Mouse (Mus musculus) T-cell, adult 2 months (primary cell): ENCODE measurements around the gene Sorbs1.
A peak's percentile ranks its signal among the peaks of the same experiment; 100 is the strongest.

Experiments used
- DNase-seq: peaks from one replicate; pipeline ENCODE4 v3.0.0; 2022; ENCODE audit warnings: low spot score

Gene Sorbs1

GRCm38 (mm10) chr19:40477445-40477941 lies 36.1 kb downstream of the Sorbs1 start:
- DNase-seq = peak; percentile 39

DNA sequence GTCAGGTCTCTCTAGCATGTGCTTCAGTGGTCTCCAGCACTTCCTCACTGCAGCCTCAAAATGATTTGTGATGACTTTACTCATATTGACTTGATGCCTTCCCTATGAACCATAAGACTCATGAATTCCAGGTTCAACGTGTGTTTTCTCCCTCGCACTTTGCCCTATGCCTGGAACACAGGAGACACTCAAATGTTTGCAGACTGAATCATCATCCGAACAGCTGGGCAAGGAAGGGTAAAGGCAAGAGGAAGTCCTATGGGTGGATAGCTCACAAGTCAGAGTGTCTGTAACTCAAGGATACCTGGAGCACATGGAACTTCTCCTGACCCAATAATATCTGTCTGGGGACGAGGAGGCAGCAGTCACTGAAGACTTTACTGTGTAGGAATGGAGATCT lies 37.1 kb downstream of the Sorbs1 start:
- no peak for DNase-seq

GRCm38 (mm10) chr19:40471526-40472245 lies 41.9 kb downstream of the Sorbs1 start:
- DNase-seq = no peak

GRCm38 (mm10) chr19:40469792-40470191 lies 43.8 kb downstream of the Sorbs1 start:
- no peak for DNase-seq

DNA sequence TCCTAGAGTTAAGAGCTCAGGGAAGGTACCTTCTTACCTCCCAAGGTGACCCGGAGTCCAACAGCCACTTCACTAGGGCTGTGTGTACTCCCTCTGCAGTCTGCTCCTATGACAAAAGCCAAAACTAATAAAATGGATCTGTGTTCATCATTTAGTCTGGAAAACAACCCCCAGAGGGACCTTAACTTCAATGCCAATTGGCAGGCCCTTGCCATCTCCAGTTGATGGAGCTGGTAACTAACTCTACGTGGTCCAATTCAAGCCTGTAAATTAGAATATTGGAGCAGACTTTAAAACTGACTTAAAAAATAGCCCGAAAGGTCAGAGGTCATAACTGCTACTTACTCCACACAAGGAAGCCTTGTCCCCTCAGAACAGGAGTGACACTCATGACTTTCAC lies 45.3 kb downstream of the Sorbs1 start:
- DNase-seq = no peak

- DNase-seq = no peak
Observed at GRCm38 (mm10) chr19:40467810-40468209, 45.8 kb downstream of the Sorbs1 start.

GRCm38 (mm10) chr19:40465339-40465738 lies 48.2 kb downstream of the Sorbs1 start:
- no peak for DNase-seq

GRCm38 (mm10) chr19:40464408-40464807 lies 49.2 kb downstream of the Sorbs1 start:
- no peak for DNase-seq

DNA sequence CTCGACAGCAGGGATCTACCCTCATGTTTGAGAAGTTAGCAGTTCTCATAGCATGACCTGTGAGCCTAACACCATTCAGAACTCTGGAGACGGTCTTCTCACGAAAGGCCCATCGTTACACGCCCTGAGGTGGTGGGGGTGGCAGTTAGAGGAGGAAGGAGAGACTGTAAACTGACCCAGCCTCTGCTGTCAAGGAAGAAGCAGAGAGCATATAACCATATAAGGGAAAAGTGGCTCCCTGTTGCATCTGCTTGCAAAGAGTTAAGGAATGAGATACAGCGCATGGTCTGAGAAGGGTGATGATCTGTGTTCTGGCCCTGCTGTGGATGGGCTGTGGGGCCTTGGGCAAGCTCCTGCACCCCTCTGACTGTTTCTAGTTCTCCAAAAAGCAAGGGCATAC lies 50.7 kb downstream of the Sorbs1 start:
- DNase-seq = no peak

- no peak for DNase-seq
Observed at GRCm38 (mm10) chr19:40462481-40462880, 51.1 kb downstream of the Sorbs1 start.

DNA sequence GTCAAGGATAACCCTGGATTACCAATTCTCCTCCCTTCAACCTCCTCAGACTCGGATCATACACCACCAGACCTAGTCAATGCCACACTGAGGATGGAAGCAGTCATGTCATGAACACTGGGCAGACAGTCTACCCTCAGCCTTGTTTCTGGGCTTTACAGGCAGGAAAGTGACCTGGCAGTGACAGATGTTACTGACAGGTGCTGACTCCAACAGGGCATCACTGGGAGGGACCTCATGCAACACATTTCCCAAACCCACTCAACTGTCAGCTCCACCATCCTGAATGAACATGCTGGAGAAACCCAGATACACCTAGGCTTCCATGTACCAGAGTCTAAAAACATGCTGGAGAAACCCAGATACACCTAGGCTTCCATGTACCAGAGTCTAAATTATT lies 51.9 kb downstream of the Sorbs1 start:
- no peak for DNase-seq

GRCm38 (mm10) chr19:40460854-40461490 lies 52.6 kb downstream of the Sorbs1 start:
- no peak for DNase-seq

DNA sequence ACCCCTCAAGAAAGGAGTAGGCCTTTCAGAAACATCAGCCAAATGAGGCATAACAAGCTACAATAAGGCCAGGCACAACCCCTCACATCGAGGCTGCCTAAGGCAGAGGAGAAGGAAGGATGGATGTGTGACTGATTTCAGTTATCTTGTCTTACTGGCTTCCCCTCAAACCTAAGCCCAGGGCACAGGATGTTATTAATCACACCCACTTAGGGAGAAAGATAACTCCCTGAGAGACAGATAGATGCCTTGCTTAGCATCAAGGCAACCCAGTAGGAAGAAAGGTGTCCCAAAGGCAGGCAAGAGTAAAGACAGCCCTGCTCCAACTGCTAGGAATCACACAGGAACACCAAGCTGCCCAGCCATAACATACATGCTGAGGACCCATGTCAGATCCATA lies 54.2 kb downstream of the Sorbs1 start:
- DNase-seq = no peak

DNA sequence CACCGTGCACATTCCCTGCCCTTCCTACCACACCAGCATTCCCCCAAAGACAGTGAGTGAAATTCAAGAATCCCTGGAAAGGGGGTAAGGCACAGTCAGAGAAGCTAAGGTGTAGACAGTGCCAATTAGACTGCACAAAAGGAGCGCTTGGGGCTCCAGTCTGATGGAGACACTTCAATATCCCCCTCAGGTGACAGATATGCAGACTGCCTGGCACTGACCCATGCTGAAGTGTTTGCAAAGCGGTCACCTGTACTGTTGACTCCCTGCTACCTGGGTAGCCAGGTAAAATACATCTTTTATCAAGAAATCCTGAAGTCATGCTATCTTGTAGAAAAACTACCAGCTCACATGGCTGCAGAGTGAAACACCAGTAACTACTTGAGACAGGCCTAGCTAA lies 54.8 kb downstream of the Sorbs1 start:
- no peak for DNase-seq

DNA sequence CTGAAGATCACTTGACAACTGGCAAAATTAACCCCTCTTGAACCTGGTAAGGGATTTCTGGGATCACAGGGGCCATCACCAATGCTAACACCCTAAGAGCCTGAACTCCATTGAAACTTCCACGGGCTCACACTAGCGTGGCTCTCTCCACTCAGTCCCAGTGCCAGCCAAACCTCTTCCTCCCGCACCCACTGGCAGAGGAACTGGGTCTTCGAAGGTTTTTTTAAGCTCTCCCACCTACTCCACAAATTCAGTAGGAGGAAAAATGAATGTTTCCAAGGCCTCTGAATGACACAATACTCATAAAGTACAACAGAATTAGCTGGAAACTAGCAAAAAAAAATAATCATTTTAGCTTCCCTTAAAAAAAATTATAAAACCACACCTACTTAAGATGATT lies 58.3 kb downstream of the Sorbs1 start:
- DNase-seq = no peak

- DNase-seq = no peak
Observed at GRCm38 (mm10) chr19:40454096-40454495, 59.5 kb downstream of the Sorbs1 start.

DNA sequence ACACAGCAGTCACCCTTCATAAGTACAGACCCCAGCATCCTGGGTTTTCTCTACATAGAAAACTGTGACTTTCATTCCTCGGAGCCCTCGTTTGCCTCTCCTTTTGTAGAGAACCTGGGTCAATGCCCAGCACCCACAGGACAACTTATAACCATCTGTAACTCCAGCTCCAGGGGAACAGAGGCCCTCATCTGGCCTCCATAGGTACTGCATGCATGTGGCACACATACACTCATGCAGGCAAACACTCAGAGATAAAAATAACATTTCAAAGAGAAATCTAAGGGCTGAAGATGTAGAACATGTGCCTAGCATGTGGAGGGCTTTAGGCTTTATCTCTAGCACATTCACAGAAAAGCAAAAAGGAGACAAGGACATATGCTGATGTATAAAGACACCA lies 61.4 kb downstream of the Sorbs1 start:
- DNase-seq = no peak

- DNase-seq = no peak
Observed at GRCm38 (mm10) chr19:40451307-40451706, 62.3 kb downstream of the Sorbs1 start.

GRCm38 (mm10) chr19:40446525-40446924 lies 67.1 kb downstream of the Sorbs1 start:
- no peak for DNase-seq

DNA sequence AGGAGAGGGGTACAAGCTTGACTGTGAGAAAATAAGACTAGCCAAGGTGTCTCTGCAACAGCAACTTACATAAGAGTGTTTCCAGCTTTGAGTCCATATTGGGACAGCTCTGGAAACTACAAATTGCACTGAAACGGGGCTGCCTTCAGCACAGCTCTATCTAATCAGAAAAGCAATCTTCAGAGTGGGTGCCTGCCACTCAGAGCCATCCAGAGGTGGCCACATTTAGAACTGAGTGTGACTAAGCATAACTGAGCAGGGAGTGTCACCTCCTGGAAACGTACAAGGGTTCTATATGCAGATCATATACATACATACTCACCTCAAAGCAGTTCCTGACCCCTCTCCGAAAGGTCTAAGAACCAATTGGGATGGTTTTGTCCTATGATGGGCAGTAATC lies 71.2 kb downstream of the Sorbs1 start:
- DNase-seq = no peak

DNA sequence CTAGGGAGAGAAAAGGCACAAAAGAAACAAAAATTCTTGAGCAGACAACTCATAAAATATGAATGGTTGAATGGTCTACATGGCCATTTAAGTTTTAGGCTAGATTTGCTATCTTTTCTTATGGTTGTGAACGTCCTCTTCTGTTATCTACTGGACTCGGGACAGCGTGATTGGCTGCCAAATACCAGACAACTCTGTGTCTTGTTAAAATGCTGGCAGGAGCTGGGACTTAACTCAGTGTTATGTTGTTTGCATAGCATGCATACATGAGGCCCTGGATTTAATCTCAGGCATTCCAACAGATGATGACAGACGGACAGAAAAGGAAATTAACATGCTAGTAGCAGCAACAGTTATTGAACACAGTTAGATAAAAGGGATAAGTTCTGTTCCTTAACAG lies 72.6 kb downstream of the Sorbs1 start:
- no peak for DNase-seq

- no peak for DNase-seq
Observed at GRCm38 (mm10) chr19:40438907-40439306, 74.7 kb downstream of the Sorbs1 start.

- no peak for DNase-seq
Observed at GRCm38 (mm10) chr19:40437651-40438068, 75.9 kb downstream of the Sorbs1 start.
